In the genomic region with DNA sequence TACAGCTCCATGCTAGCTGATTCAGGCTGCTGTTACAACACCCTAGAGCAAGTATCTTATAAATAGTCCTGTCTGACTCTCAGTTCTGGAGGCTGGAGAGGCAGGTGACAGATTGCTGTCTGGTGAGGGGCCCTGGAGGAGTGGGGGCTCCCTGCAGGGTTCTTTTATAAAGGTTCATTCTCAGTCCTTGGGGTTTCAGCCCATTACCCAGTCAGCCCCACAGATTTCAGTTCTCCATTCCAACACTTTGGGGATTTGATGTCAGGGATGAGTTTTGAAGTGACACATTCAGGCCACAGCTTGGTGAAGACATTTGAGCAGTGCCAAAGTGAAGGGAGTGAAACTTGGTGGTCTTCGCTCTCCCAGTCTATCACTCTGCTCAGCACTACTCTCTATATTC, we compare ENCODE assay signal across 25 mouse cellular contexts. TPM values are rescaled to one million over a fixed set of nuclear protein-coding genes. Genes with fewer than 3 reads are reported as not detected.
DNase-seq lines count a peak whose midpoint lies in the region; ATAC-seq and TF ChIP-seq lines count a peak whose summit lies in the region.
"Had no signal": no experiment of that assay in that cellular context is flagged by ENCODE, and none has a peak within 500 bp of the region (broad histone marks: within the 10 kb centered on the region; RNA-seq: fewer than 3 reads in every experiment).

No protein-coding gene starts in this region.

- in situ Hi-C loops in CH12.LX (cut with MboI; ENCODE audit: low pct_ligation_motif_present, low pct_unique_long_range_greater_than_20kb, low sequenced_read_pairs), result no loop called here

- TF ChIP-seq CTCF in CH12.LX (conservative IDR thresholded peaks at IDR 0.05 in 1 of 2, IDR thresholded peaks at IDR 0.05 in 1 of 2; ENCODE audit: low read depth in 2 of 2, low read length in 2 of 2), result no peak

- H3K27me3 ChIP-seq in heart, embryonic 13.5 days (replicated peaks), result no peaks in the 10 kb centered on the region
- H3K27me3 ChIP-seq in kidney, embryonic 15.5 days, result no peaks in the 10 kb centered on the region
- no peaks in the 10 kb centered on the region for H3K27me3 ChIP-seq in CH12.LX (replicated peaks)
- H3K27me3 ChIP-seq: embryonic facial prominence, embryonic 12.5 days; embryonic facial prominence, embryonic 15.5 days; heart, embryonic 12.5 days; hindbrain, embryonic 13.5 days had no signal

- H3K4me3 ChIP-seq in heart, embryonic 13.5 days, result no peak overlapping the region
- no peak overlapping the region for H3K4me3 ChIP-seq in kidney, embryonic 15.5 days (replicated peaks)
- no peak overlapping the region for H3K4me3 ChIP-seq in CH12.LX (replicated peaks in 1 of 3; ENCODE audit: low read depth in 2 of 3, low read length in 2 of 3, poor library complexity in 1 of 3)
- H3K4me3 ChIP-seq: embryonic facial prominence, embryonic 12.5 days; embryonic facial prominence, embryonic 15.5 days; gastrocnemius, adult 2 months; heart, embryonic 12.5 days; hindbrain, embryonic 10.5 days; hindbrain, embryonic 13.5 days had no signal

- 91% methylated on average over 1 of the region's 1 CpGs for WGBS in heart, embryonic 13.5 days
- WGBS in kidney, embryonic 15.5 days, result 100% methylated on average over 1 of the region's 1 CpGs

- no peak for DNase-seq in heart, postnatal 14 days
- no peak for DNase-seq in kidney, postnatal 4 days
- DNase-seq in CH12.LX (ENCODE audit: extremely low read depth), result peak; percentile 60
- DNase-seq in left cerebral cortex, postnatal 10 days (ENCODE audit: extremely low spot score in 1 of 2, low spot score in 2 of 2), result no peak
- DNase-seq: adrenal gland, adult 2 months; adrenal gland, postnatal 14 days; B cell, adult 2 months; cerebellum, adult 11 months; cerebellum, adult 2 months; cerebellum, adult 9-11 months; cerebellum, postnatal 25 days; forebrain, postnatal 0 days; gastrocnemius, adult 2 months; gastrocnemius, postnatal 14 days; heart, adult 18-20 months; heart, postnatal 36 days had no signal

- ATAC-seq in heart, embryonic 13.5 days (ENCODE audit: extremely low read depth, insufficient number of reproducible peaks, low FRiP score, low TSS enrichment), result no peak
- ATAC-seq in kidney, embryonic 15.5 days (replicated peaks; ENCODE audit: low FRiP score), result no peak
- ATAC-seq: forebrain, embryonic 14.5 days; forebrain, postnatal 0 days; hindbrain, embryonic 16.5 days had no signal

- intact Hi-C loops in heart, postnatal 14 days (cut with DNase I), result no loop called here
- intact Hi-C loops in left cerebral cortex, postnatal 10 days (cut with DNase I), result no loop called here

- H3K4me1 ChIP-seq in heart, embryonic 13.5 days, result peaks cover 39% of the 10 kb centered on the region
- H3K4me1 ChIP-seq in kidney, embryonic 15.5 days, result peaks cover 13% of the 10 kb centered on the region; the same call in 1 of the 2 replicates
- H3K4me1 ChIP-seq in CH12.LX (ENCODE audit: control insufficient read depth in 1 of 2, insufficient read depth in 2 of 2), result peaks cover 0 to 32% of the 10 kb centered on the region in 2 experiments; a peak in 3 of 4 replicates
- H3K4me1 ChIP-seq: embryonic facial prominence, embryonic 12.5 days; embryonic facial prominence, embryonic 15.5 days; hindbrain, embryonic 10.5 days had no signal

- no peaks in the 10 kb centered on the region for H3K9me3 ChIP-seq in heart, embryonic 13.5 days
- H3K9me3 ChIP-seq in kidney, embryonic 15.5 days (replicated peaks), result no peaks in the 10 kb centered on the region
- no peaks in the 10 kb centered on the region for H3K9me3 ChIP-seq in CH12.LX (replicated peaks; ENCODE audit: low read length)
- H3K9me3 ChIP-seq: embryonic facial prominence, embryonic 12.5 days; embryonic facial prominence, embryonic 15.5 days; heart, embryonic 12.5 days; hindbrain, embryonic 10.5 days; hindbrain, embryonic 13.5 days had no signal

- H3K79me2 ChIP-seq in CH12.LX (replicated peaks; ENCODE audit: control insufficient read depth, extremely low read depth, insufficient read depth, poor library complexity, severe bottlenecking), result no peaks in the 10 kb centered on the region

- H3K4me2 ChIP-seq in heart, embryonic 13.5 days, result no peak overlapping the region
- H3K4me2 ChIP-seq in kidney, embryonic 15.5 days, result no peak overlapping the region
- H3K4me2 ChIP-seq in CH12.LX (ENCODE audit: insufficient read depth, low read depth, poor library complexity, severe bottlenecking), result no peak overlapping the region
- H3K4me2 ChIP-seq: embryonic facial prominence, embryonic 12.5 days; embryonic facial prominence, embryonic 15.5 days; heart, embryonic 12.5 days; hindbrain, embryonic 13.5 days had no signal

- H3K27ac ChIP-seq in heart, embryonic 13.5 days (replicated peaks), result no peak overlapping the region
- peak overlapping the region; percentile 90 for H3K27ac ChIP-seq in kidney, embryonic 15.5 days
- no peak overlapping the region for H3K27ac ChIP-seq in CH12.LX (ENCODE audit: insufficient read depth, low read depth)
- H3K27ac ChIP-seq: embryonic facial prominence, embryonic 12.5 days; embryonic facial prominence, embryonic 15.5 days; gastrocnemius, adult 2 months; hindbrain, embryonic 10.5 days; hindbrain, embryonic 13.5 days had no signal

- peak; percentile 12; the same call in 1 of the 2 replicates for TF ChIP-seq EP300 in CH12.LX (IDR thresholded peaks at IDR 0.05; ENCODE audit: low read length)

- H3K9ac ChIP-seq in heart, embryonic 13.5 days, result 0 out of 2 replicates have a peak overlapping the region, but pooled peaks have one; percentile 24
- no peak overlapping the region for H3K9ac ChIP-seq in kidney, embryonic 15.5 days
- H3K9ac ChIP-seq in CH12.LX (ENCODE audit: insufficient read depth, low read depth), result no peak overlapping the region
- H3K9ac ChIP-seq: embryonic facial prominence, embryonic 12.5 days; embryonic facial prominence, embryonic 15.5 days; forebrain, postnatal 0 days; heart, embryonic 12.5 days; hindbrain, embryonic 13.5 days had no signal

- TF ChIP-seq POLR2A in CH12.LX (IDR thresholded peaks at IDR 0.05; ENCODE audit: low read depth, low read length), result no peak

- no peak for TF ChIP-seq RAD21 in CH12.LX (IDR thresholded peaks at IDR 0.05; ENCODE audit: low read depth, low read length)

- dilution Hi-C loops in CH12.LX (cut with MboI; ENCODE audit: extremely low pct_ligation_motif_present, extremely low pct_unique_long_range_greater_than_20kb, low sequenced_read_pairs), result no loop called here

- H3K36me3 ChIP-seq in heart, embryonic 13.5 days, result peaks cover 26% of the 10 kb centered on the region
- peaks cover 26% of the 10 kb centered on the region for H3K36me3 ChIP-seq in kidney, embryonic 15.5 days
- H3K36me3 ChIP-seq in CH12.LX (replicated peaks in 1 of 2; ENCODE audit: control insufficient read depth in 1 of 2, insufficient read depth in 1 of 2, low read length in 1 of 2), result peaks cover 0 to 4% of the 10 kb centered on the region in 2 experiments

TF ChIP-seq in CH12.LX, 34 proteins besides CTCF, POLR2A, EP300 and RAD21:
- 0 out of 2 replicates have a peak, but pooled peaks have one; percentile 26 for TF ChIP-seq BHLHE40 (IDR thresholded peaks at IDR 0.05; ENCODE audit: low read depth, low read length)
- no peak for TF ChIP-seq CHD1 (IDR thresholded peaks at IDR 0.05; ENCODE audit: low read depth, low read length)

RNA-seq across cellular contexts. Expression of a gene that starts 31.4 kb away (rescaled TPM):
- 15.2 and 15.7 TPM in 2 replicates for polyA plus RNA-seq in heart, embryonic 13.5 days (2015; fragmentation: Nextera tagmentation; extraction: Ambion mirVana)
- total RNA-seq in heart, postnatal 14 days (2021), result 10 to 100 TPM; 15.1 to 17.9 TPM
- 22.8 and 24.7 TPM in 2 replicates for polyA plus RNA-seq in kidney, embryonic 15.5 days (2015; fragmentation: Nextera tagmentation; extraction: Ambion mirVana)
- 1.4 and 1.5 TPM in 2 replicates for total RNA-seq in CH12.LX (2012; rRNA removed)
- total RNA-seq in CH12.LX (2014; rRNA removed), result 1.7 and 2.2 TPM in 2 replicates
- 3.3 and 3.9 TPM in 2 replicates for polyA plus RNA-seq in CH12.LX (2012; ENCODE audit: insufficient read length, low read depth)
- 100 to 1,000 TPM; 102 to 110 TPM for total RNA-seq in left cerebral cortex, postnatal 10 days (2021)

Comparison
In these comparisons a context has a peak if more than half of its experiments do, and no peak if none do; other contexts are left out.
1. RNA of a gene that starts 31.4 kb away (total RNA-seq): 102 to 110 TPM in left cerebral cortex, postnatal 10 days and 15.1 to 17.9 TPM in heart, postnatal 14 days; 1.4 to 2.2 TPM in CH12.LX; every median in the first group is over 4 times any median in the second.